In genomic region chr14:48631486-48631885, GRCm38 (mm10) we compare ENCODE assay signal across 21 mouse cellular contexts. TPM values are rescaled to one million over a fixed set of nuclear protein-coding genes. Genes with fewer than 3 reads are reported as not detected.
"Had no signal": no experiment of that assay in that cellular context is flagged by ENCODE, and none has a peak within 500 bp of the region (broad histone marks: within the 10 kb centered on the region; RNA-seq: fewer than 3 reads in every experiment).

No protein-coding gene starts in this region.

- H3K9ac ChIP-seq: liver, postnatal 0 days; lung, embryonic 15.5 days; midbrain, embryonic 12.5 days; midbrain, embryonic 15.5 days; neural tube, embryonic 12.5 days; stomach, embryonic 15.5 days had no signal

- H3K4me2 ChIP-seq: lung, embryonic 15.5 days; midbrain, embryonic 12.5 days; midbrain, embryonic 15.5 days; neural tube, embryonic 12.5 days; stomach, embryonic 15.5 days had no signal

- ATAC-seq: liver, postnatal 0 days; lung, postnatal 0 days; midbrain, embryonic 15.5 days had no signal

- H3K27me3 ChIP-seq: lung, embryonic 15.5 days; megakaryocyte, embryonic 14.5 days; midbrain, embryonic 15.5 days; neural tube, embryonic 12.5 days; stomach, embryonic 15.5 days had no signal

- H3K4me3 ChIP-seq: lung, embryonic 15.5 days; megakaryocyte, embryonic 14.5 days; midbrain, embryonic 12.5 days; midbrain, embryonic 15.5 days; neural tube, embryonic 12.5 days; stomach, embryonic 15.5 days had no signal

- H3K36me3 ChIP-seq: lung, embryonic 15.5 days; midbrain, embryonic 12.5 days; midbrain, embryonic 15.5 days; neural tube, embryonic 12.5 days; stomach, embryonic 15.5 days had no signal

- H3K27ac ChIP-seq: lung, embryonic 15.5 days; macrophage; midbrain, embryonic 12.5 days; midbrain, embryonic 15.5 days; neural tube, embryonic 12.5 days; stomach, embryonic 15.5 days; stomach, postnatal 0 days had no signal

- H3K9me3 ChIP-seq: lung, embryonic 15.5 days; midbrain, embryonic 12.5 days; midbrain, embryonic 15.5 days; neural tube, embryonic 12.5 days; stomach, embryonic 15.5 days had no signal

- H3K4me1 ChIP-seq: lung, embryonic 15.5 days; megakaryocyte, embryonic 14.5 days; midbrain, embryonic 12.5 days; midbrain, embryonic 15.5 days; neural tube, embryonic 12.5 days; stomach, embryonic 15.5 days had no signal

- DNase-seq: liver, postnatal 0 days; lung, adult 2 months; lung, postnatal 14 days; lung, postnatal 36 days; right cerebral cortex, postnatal 14 days; thymus, adult 2 months; thymus, postnatal 25 days; thymus, postnatal 4 days had no signal

RNA-seq across cellular contexts. Expression of gene Otx2, which starts 42.1 kb away (rescaled TPM):
- polyA plus RNA-seq: liver, postnatal 0 days; lung, adult 2 months; lung, embryonic 15.5 days; lung, postnatal 0 days; macrophage; neural tube, embryonic 12.5 days; neural tube, embryonic 14.5 days; spleen, adult 2 months; stomach, postnatal 0 days; testis, adult 2 months; thymus, adult 2 months; urinary bladder, adult 2 months had no signal
